ENCODE assay signal across 22 mouse cellular contexts in the genomic region with DNA sequence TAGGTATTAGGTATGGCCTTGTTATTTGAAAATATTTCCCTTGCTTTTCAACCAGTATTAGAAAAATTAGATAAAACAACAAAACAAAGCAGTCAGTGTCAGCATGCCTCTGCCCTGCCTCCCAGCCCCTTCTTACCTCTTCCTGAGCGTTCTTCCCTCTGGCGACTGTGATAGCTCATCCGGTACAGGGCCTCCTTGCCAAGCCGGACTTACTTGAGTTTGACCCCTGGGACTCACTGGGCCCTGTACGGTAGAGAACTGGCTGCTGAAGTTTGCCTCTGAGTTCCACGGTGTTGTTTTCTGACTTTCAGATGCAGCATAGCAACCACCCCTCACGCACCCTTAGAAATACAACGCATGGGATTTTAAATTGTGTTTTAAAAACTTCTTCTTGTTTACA.
"Had no signal": no experiment of that assay in that cellular context is flagged by ENCODE, and none has a peak within 500 bp of the region (broad histone marks: within the 10 kb centered on the region; RNA-seq: fewer than 3 reads in every experiment).

No protein-coding gene starts in this region.

- H3K36me3 ChIP-seq: limb, embryonic 10.5 days; limb, embryonic 13.5 days; liver, embryonic 12.5 days; liver, embryonic 15.5 days; lung, embryonic 15.5 days; midbrain, embryonic 10.5 days; midbrain, embryonic 13.5 days had no signal

- H3K27me3 ChIP-seq: limb, embryonic 13.5 days; liver, embryonic 12.5 days; liver, embryonic 15.5 days; lung, embryonic 15.5 days; megakaryocyte, embryonic 14.5 days; midbrain, embryonic 13.5 days had no signal

- ATAC-seq: intestine, postnatal 0 days; liver, embryonic 12.5 days; midbrain, embryonic 13.5 days; midbrain, embryonic 16.5 days had no signal

- H3K4me2 ChIP-seq: limb, embryonic 13.5 days; liver, embryonic 12.5 days; liver, embryonic 15.5 days; lung, embryonic 15.5 days; midbrain, embryonic 13.5 days had no signal

- H3K9ac ChIP-seq: limb, embryonic 13.5 days; liver, embryonic 12.5 days; liver, embryonic 15.5 days; lung, embryonic 15.5 days; midbrain, embryonic 13.5 days had no signal

- H3K27ac ChIP-seq: layer of hippocampus, adult 2 months; limb, embryonic 10.5 days; limb, embryonic 13.5 days; liver, embryonic 12.5 days; liver, embryonic 15.5 days; lung, embryonic 15.5 days; midbrain, embryonic 10.5 days; midbrain, embryonic 13.5 days; stomach, postnatal 0 days had no signal

- H3K4me1 ChIP-seq: liver, embryonic 12.5 days; liver, embryonic 15.5 days; midbrain, embryonic 10.5 days; midbrain, embryonic 13.5 days had no signal

- H3K9me3 ChIP-seq: limb, embryonic 10.5 days; limb, embryonic 13.5 days; liver, embryonic 12.5 days; liver, embryonic 15.5 days; lung, embryonic 15.5 days; megakaryocyte, embryonic 14.5 days; midbrain, embryonic 10.5 days; midbrain, embryonic 13.5 days had no signal

- DNase-seq: layer of hippocampus, adult 9-11 months; liver; lung, adult 18-20 months; lung, postnatal 10 days; right cerebral cortex, adult 18-20 months; right cerebral cortex, postnatal 14 days; right cerebral cortex, postnatal 4 days; thymus, adult 18-20 months; thymus, postnatal 36 days had no signal

- H3K4me3 ChIP-seq: layer of hippocampus, adult 2 months; limb, embryonic 10.5 days; limb, embryonic 13.5 days; liver, embryonic 12.5 days; liver, embryonic 15.5 days; lung, embryonic 15.5 days; megakaryocyte, embryonic 14.5 days; midbrain, embryonic 10.5 days; midbrain, embryonic 13.5 days; myocyte had no signal
